Mouse (Mus musculus): ENCODE data around the gene Retreg3. TPM values are rescaled to one million over a fixed set of nuclear protein-coding genes. Genes with fewer than 3 reads are reported as not detected.
"Not testable (repeated sequence)": the region's sequence is repeated elsewhere in the genome, so short reads cannot be mapped to it uniquely, and the experiment has no call there.

Gene Retreg3
- polyA plus RNA-seq, 1 experiment from 2014 or later: 14.6 TPM

GRCm38 (mm10) chr11:101160981-101161505 lies 41.4 kb upstream of the Retreg3 start:
- H3K4me3 ChIP-seq; H3K9me3 ChIP-seq; H3K36me3 ChIP-seq (replicated peaks); DNase-seq (ENCODE audit: extremely low spot score, low spot score); H3K27ac ChIP-seq: not testable (repeated sequence)
- peaks cover 39% of the 10 kb centered on the region for H3K4me1 ChIP-seq
- WGBS: 76% methylated on average over 8 of the region's 8 CpGs
- H3K27me3 ChIP-seq (ENCODE audit: poor library complexity, severe bottlenecking): peaks cover 74% of the 10 kb centered on the region

DNA sequence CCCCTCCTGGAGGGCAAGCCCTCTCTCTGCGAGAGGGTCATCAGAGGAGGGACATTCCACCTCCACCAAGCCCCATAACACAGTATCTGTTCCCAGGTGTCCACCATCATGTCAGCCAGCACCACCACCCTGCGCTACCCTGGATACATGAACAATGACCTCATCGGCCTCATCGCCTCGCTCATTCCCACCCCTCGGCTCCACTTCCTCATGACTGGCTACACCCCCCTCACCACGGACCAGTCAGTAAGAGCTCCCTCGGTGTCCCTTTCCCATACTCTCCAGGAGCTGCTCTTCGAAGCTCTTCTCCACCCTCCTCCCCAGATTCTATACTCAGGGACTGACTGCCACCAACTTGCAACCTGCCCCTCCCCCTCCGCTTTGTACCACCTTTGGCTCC lies 40.5 kb upstream of the Retreg3 start:
- H3K27ac ChIP-seq; H3K9me3 ChIP-seq; H3K4me3 ChIP-seq; H3K36me3 ChIP-seq (replicated peaks); DNase-seq (ENCODE audit: extremely low spot score, low spot score): not testable (repeated sequence)
- Histone ChIP-seq H3K4me1 (peaks cover 44% of the 10 kb centered on the region), H3K27me3 (ENCODE audit: poor library complexity, severe bottlenecking) (peaks cover 74% of the 10 kb centered on the region)
- WGBS: 82% methylated on average over 10 of the region's 10 CpGs

- H3K4me1 ChIP-seq: peaks cover 20% of the 10 kb centered on the region
- H3K9me3 ChIP-seq: no peaks in the 10 kb centered on the region
- DNase-seq (ENCODE audit: extremely low spot score, low spot score): peak; percentile 62
- peak within 1 kb of the TSS; percentile 79 for H3K27ac ChIP-seq
- 2% methylated on average over 36 of the region's 36 CpGs for WGBS
- H3K4me3 ChIP-seq: peak within 1 kb of the TSS; percentile 52
- H3K36me3 ChIP-seq (replicated peaks): no peaks in the 10 kb centered on the region
- peaks cover 37% of the 10 kb centered on the region for H3K27me3 ChIP-seq (ENCODE audit: poor library complexity, severe bottlenecking)
Observed at GRCm38 (mm10) chr11:101155728-101156371, 36.2 kb upstream of the Retreg3 start, which contains the start of gene Tubg2. Gene Tubg2, plus strand, starts transcription at chr11:101155907.

- Histone ChIP-seq H3K4me1 (peaks cover 20% of the 10 kb centered on the region), H3K4me3 (no peak overlapping the region), H3K27ac (no peak overlapping the region), H3K27me3 (ENCODE audit: poor library complexity, severe bottlenecking) (peaks cover 36% of the 10 kb centered on the region), H3K9me3 (no peaks in the 10 kb centered on the region), H3K36me3 (replicated peaks) (no peaks in the 10 kb centered on the region)
- no peak for DNase-seq (ENCODE audit: extremely low spot score, low spot score)
- 73% methylated on average over 6 of the region's 6 CpGs for WGBS
Observed at GRCm38 (mm10) chr11:101155151-101155550, 35.5 kb upstream of the Retreg3 start.

- DNase-seq (ENCODE audit: extremely low spot score, low spot score): no peak
- H3K36me3 ChIP-seq (replicated peaks): no peaks in the 10 kb centered on the region
- no peak overlapping the region for H3K4me3 ChIP-seq
- H3K27ac ChIP-seq: no peak overlapping the region
- peaks cover 36% of the 10 kb centered on the region for H3K27me3 ChIP-seq (ENCODE audit: poor library complexity, severe bottlenecking)
- no peaks in the 10 kb centered on the region for H3K9me3 ChIP-seq
- H3K4me1 ChIP-seq: peaks cover 22% of the 10 kb centered on the region
Observed at GRCm38 (mm10) chr11:101154648-101155047, 35.0 kb upstream of the Retreg3 start.

DNA sequence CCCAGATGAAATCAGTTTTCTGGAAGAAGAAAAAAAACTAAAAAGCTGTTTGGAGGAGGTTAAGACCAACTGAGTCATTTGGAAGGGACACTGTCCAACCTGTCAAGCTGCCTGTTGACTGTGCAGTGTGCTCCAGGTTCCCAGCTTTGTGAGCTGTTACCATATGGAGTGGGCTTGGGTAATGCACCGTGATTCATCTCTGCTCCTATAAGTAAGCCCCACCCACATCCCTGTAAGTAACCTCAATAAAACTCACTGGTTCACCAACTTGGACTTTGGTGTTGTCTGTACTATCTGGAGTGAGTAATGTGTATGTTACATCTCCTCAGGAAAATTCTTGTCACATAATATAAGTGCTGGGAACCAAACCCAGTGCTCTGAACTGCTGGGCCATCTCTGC lies 33.1 kb upstream of the Retreg3 start:
- Histone ChIP-seq H3K27me3 (ENCODE audit: poor library complexity, severe bottlenecking) (peaks cover 32% of the 10 kb centered on the region), H3K9me3 (no peaks in the 10 kb centered on the region), H3K36me3 (replicated peaks) (no peaks in the 10 kb centered on the region), H3K4me3 (no peak overlapping the region), H3K27ac (no peak overlapping the region), H3K4me1 (peaks cover 33% of the 10 kb centered on the region)
- no peak for DNase-seq (ENCODE audit: extremely low spot score, low spot score)
- 81% methylated on average over 1 of the region's 1 CpGs for WGBS

DNA sequence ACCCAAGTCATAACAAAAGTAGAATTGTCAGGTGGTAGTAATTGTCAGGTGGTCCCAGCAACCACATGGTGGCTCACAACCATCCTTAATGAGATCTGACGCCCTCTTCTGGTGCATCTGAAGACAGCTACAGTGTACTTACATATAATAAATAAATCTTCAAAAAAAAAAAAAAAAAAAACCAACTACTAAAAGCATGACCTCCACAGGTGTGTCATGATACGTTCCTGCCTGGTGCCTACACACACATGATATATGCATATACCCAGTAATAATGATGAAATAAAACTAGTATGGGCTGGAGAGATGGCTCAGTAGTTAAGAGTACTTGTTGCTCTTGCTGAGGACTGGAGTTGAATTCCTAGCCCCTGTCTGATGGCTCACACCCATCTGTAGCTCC lies 31.4 kb upstream of the Retreg3 start:
- no peak for DNase-seq (ENCODE audit: extremely low spot score, low spot score)
- Histone ChIP-seq H3K4me3 (no peak overlapping the region), H3K4me1 (peaks cover 30% of the 10 kb centered on the region), H3K27me3 (ENCODE audit: poor library complexity, severe bottlenecking) (peaks cover 15% of the 10 kb centered on the region), H3K36me3 (replicated peaks) (no peaks in the 10 kb centered on the region), H3K9me3 (no peaks in the 10 kb centered on the region), H3K27ac (no peak overlapping the region)
- WGBS: 54% methylated on average over 2 of the region's 2 CpGs

DNA sequence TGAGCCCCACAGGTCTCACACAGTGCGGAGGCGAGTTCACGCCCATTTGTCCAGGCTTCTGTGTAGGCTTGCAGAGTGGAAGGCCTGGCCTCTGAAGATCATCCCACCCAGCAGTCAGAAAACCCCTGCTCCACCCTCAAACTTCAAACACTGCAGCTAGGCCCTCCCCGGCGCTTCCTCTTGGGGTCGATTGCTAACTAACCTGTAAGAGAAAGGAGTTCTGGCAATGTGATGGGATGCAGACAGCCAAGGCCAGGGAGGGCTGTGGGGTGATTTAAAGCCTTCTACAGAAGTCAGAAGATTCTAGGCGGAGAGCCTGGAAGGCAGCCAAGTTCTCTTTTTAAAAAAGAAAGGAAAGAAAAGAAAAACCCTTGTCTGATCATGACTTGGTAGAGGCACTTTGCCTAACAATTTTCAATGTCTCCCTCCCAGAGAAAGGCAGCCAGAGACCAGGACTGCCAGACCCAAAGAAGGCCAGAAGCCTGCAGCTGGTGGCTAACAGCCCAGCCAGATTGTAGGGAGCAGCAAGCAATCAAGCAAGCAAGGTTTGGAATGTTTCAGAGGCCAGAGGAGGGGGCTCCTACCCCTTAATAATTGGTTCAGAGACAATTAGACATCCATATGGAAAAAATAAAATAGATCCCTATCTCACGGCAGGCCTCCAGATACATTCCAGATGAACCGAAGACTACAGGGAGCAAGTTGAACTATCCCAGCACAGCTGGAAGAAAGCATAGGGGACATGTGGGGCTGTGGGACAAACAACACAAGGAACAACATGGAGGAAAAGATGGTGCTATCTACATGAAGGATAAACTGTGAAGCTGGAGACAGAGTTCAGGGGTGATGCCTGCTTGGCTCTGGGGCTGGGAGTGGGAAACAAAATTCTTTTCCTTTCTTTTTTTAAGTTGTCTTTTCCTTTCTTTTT lies 29.7 kb upstream of the Retreg3 start:
- H3K9me3 ChIP-seq: no peaks in the 10 kb centered on the region
- H3K27me3 ChIP-seq (ENCODE audit: poor library complexity, severe bottlenecking): no peaks in the 10 kb centered on the region
- 68% methylated on average over 9 of the region's 9 CpGs for WGBS
- peaks cover 20% of the 10 kb centered on the region for H3K4me1 ChIP-seq
- no peak overlapping the region for H3K4me3 ChIP-seq
- peak overlapping the region; percentile 45 for H3K27ac ChIP-seq
- H3K36me3 ChIP-seq (replicated peaks): no peaks in the 10 kb centered on the region
- no peak for DNase-seq (ENCODE audit: extremely low spot score, low spot score)

GRCm38 (mm10) chr11:101148751-101149150 lies 29.1 kb upstream of the Retreg3 start:
- WGBS: 77% methylated on average over 10 of the region's 10 CpGs
- peak overlapping the region; percentile 45 for H3K27ac ChIP-seq
- no peak for DNase-seq (ENCODE audit: extremely low spot score, low spot score)

GRCm38 (mm10) chr11:101146377-101146776 lies 26.7 kb upstream of the Retreg3 start:
- H3K27ac ChIP-seq: no peak overlapping the region
- no peaks in the 10 kb centered on the region for H3K36me3 ChIP-seq (replicated peaks)
- H3K4me3 ChIP-seq: no peak overlapping the region
- peaks cover 8% of the 10 kb centered on the region; the same call in 1 of the 2 replicates for H3K27me3 ChIP-seq (ENCODE audit: poor library complexity, severe bottlenecking)
- 13% methylated on average over 10 of the region's 10 CpGs for WGBS
- peak; percentile 57 for DNase-seq (ENCODE audit: extremely low spot score, low spot score)
- H3K4me1 ChIP-seq: peaks cover 36% of the 10 kb centered on the region
- H3K9me3 ChIP-seq: no peaks in the 10 kb centered on the region

More at GRCm38 (mm10) chr11:101148751-101149150, 29.1 kb upstream of the Retreg3 start:
- Histone ChIP-seq H3K9me3 (no peaks in the 10 kb centered on the region), H3K4me3 (no peak overlapping the region), H3K27me3 (ENCODE audit: poor library complexity, severe bottlenecking) (no peaks in the 10 kb centered on the region), H3K4me1 (peaks cover 24% of the 10 kb centered on the region), H3K36me3 (replicated peaks) (no peaks in the 10 kb centered on the region)

DNA sequence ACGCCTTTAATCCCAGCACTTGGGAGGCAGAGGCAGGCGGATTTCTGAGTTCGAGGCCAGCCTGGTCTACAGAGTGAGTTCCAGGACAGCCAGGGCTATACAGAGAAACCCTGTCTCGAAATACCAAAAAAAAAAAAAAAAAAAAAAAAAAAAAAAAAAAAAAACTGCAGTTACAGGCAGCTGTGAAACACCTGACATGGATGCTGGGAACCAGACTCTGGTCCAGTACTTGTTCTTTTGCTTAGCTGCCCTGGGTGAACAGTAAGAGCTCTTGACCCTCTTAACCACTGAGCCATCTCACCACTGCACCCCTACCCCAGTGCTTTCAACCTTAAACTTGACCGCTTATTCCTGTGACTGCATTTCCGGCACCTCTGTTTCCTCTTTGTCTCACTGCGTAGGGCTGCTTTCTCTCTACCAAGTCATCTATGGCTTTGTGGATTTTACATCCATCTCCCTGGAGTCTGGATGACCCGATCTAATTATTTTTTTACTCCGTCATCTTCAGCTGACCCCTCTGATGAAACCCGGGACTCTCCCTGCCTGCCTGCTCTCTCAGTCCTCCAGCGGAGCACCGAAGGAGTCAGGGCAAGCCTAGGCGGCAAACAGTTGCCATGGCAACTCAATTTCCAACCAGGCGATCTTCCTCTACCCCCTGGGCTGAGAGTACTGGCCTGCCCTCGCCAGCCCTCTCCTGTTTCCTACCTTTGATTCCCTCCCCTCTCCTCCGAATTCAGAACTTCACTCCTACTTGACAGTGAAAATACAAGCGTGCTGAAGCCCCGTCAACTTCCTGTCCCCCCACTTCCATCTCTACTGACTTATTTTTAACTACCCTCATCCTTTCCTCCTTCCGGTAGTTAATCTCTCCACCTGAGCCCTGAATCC lies 23.9 kb upstream of the Retreg3 start:
- Histone ChIP-seq H3K9me3 (no peaks in the 10 kb centered on the region), H3K27me3 (ENCODE audit: poor library complexity, severe bottlenecking) (peaks cover 32% of the 10 kb centered on the region), H3K27ac (peak overlapping the region; percentile 63), H3K36me3 (replicated peaks) (no peaks in the 10 kb centered on the region), H3K4me1 (peaks cover 52% of the 10 kb centered on the region), H3K4me3 (peak overlapping the region; percentile 43)
- DNase-seq (ENCODE audit: extremely low spot score, low spot score): peak; percentile 67
- 25% methylated on average over 19 of the region's 19 CpGs for WGBS
